Mouse (Mus musculus) thymus, adult 18-20 months (tissue): ENCODE data around the gene Fzr1.

ENCODE experiments used
- DNase-seq, 2 experiments: peaks; one replicate each; pipeline ENCODE4 v3.0.0; 2022; ENCODE audit warnings: mixed read lengths in 2 of 2

The Fzr1 gene

DNA sequence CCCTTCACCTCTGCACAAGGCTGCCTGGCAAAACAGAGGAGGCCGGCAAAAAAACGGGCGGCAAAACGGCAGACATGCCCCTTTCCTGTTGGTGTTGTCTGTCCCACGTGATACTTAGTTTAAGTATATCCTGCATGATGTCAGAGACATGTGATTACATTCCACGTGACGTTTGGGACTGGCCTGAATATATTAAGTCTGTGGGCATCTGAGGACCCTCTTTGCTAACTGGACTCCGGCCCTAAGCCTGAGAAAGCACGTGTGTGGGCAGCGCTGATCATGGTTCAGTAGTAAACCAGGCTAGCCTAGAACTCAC is 22.8 kb upstream of the Fzr1 start:
- DNase-seq = no peak

DNA sequence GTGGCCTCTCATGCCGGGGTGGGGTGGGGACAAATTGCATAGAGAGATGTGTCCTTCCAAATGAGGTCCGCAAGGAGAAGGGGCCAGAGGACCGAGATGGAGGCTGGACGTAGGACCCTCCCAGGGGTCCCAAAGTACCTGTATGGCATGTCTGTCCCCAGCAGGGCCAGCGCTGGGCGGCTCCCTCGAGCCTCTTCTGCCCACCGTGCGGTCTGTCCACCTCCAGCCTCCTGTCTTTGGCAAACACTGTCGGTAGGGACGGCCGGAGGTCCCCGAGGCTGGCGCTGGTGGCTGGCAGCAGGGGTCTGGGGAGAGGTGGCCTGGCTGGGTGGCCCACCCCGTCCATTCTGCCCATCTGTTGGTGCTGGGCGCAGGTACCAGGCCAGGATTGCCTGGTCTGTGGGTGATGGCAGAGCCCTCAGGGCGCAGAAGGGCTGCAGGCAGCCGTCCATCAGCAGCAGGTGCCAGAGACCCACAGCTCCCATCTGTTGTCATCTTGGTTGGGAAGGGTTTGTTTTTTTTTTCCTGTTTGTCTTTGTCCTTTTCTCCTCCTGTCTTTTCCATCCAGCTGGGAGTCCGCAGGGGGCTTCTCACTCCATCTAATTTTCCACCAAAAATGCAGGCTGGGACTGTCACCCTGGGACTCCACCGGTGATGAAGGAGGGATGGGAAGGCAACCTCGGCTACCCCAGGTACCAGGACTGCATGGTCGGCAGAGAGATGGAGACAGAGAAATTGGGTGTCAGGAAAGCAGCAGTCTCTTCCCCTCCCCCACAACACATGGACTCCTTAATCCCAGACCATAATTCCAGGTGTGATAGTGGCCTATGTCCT is 22.3 kb upstream of the Fzr1 start:
- DNase-seq = no peak

DNA sequence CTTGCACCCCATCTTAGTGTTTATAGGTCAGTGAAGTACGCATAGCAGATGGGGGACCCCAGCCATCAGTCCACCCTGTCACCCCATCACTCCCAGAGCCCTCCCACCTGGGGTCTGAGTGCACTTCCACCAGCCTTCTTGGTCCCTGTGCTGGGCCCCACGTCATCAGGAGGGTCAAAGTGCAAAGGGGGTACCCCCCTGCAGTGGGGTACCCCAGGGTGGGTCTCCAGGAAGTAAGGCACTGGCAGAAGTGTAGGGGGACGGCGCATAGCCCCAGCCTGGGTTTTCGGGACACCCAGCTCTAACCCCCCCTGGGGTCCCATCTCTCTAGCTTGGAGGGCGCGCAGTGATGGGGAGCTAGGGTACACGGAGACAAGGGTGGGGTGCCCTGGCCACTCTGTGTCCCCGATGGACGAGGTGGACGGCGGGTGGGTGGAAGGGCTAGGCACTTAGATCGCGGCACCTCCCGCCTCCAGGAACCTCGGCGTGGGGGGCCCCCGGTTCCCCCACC is 21.5 kb upstream of the Fzr1 start:
- no peak for DNase-seq

DNA sequence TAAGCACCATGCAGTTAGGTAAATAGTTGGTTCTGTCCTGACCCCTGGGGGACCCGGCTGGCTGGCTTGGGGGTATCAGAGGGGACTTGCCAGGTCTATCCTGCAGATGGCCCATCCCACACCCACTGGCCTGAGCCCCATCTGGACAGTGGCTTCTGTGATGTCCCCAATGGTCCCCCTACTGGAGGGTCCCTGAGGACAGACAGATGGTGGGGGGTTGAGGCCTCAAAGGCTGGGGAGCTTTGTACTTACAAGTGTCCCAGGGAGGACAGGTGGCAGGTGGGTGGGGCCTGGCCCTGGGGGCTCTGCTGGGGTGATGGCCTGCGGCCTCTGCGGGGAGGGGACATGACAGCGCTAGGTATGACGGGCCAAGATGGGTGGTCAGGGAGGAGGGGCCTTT is 21.0 kb upstream of the Fzr1 start:
- DNase-seq = no peak

DNA sequence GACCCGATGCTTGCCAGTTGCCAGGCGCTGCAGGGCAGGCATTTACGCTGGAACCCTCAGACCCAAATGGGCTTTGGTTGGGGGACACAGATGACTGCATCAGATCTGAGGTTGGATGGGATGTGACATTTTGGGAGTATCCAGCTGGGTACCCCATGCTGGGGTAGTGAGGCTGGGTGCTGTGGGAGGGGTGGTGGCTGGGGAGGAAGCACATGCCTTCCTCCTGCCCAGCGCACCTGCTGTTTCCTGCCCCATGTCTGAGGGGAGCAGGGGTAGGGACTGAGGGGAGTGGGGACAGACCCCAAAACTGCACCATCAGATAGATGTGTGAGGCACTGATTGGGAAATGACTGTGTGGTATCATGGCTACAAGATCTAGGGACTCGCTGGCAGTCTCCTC is 18.4 kb upstream of the Fzr1 start:
- DNase-seq = no peak

DNA sequence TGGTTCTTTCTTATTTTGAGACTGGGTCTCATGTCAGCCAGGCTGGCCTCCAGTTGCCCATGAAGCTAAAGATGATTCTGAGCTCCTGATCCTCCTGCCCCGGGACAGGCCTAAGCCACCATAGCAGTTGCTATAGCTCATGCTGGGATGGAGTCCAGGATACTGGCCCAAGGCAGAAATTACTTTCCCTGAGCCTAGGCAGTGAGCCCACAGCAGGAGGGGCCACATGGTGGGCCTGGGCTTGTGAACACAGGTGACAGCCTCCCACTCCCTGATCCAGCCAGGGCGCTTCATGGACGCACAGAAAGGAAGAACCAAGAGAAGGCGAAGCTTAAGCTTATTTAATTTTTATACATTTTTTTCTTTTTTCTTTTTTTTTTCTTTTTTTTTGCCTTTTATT is 17.5 kb upstream of the Fzr1 start:
- DNase-seq = no peak

DNA sequence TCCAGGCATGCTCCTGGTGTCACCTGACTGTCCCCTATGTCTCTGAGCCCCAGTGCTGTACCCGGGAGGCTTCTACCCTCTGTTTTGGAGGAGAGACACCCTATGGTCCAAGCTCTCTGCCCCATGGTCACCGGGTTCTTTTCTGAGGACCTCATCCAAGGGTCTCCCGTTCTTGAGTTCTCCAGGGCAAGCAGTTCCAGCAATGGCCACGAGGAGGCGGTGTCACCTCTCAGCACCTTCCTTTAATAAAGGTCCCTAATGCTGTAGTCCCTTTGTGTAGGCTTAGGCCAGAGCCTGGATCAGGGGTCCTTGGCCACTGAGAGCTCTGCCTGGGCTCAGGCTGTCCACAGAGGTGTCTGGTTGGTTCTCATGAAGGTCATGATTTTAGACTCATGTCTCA is 16.8 kb upstream of the Fzr1 start:
- no peak for DNase-seq

DNA sequence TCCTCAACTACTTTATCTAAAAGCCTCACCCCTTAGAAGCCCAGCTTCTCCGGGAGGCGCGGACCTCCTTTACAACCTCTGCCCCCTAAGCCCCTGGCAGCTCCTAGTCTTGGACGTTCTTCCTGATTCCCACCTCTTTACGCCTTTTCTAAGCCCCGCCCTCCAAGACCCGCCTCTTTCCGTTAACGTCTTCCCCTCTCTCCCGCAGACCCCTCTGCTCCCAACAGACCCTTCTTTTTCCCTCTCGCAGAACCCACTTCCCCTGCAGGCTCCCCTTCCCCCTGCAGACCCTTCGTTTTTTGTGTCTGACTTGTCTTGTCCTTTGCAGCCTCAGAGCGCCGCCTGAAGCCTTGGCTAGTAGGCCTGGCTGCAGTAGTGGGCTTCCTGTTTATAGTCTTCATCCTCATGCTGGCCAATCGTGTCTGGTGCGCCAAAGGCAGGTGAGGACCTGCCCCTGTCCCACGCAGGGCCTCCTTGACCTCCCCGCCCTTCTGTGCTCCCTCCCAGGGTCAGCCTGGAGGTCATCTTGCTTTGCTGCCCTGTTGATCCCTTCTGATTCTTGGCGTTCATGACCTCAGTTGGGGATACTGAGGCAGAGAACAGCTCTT is 15.2 kb upstream of the Fzr1 start:
- peak; percentile 58 to 68 for DNase-seq

DNA sequence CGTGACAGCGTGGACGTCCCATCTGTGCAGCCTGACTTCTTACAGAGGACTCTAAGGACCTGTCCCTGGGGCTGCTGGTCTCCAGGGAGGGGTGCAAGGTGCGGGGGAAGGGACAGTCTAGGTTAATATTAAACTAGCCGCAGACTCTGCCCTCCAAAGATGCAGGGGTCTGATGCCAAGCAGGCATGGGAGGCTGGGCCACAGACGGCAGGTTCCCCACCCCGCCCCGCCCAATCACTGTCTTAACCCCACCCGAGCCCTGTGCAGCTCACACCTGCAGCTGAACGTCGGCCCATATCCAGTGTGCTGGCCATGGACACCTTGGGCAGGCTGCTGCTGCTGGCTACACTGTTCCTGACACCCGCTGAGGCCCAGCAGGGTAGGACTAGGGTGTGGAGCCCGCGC is 14.5 kb upstream of the Fzr1 start, which contains the start of gene Smim24:
Smim24 (plus strand) TSS at position 271 of the 405 bp plus-strand sequence.
- DNase-seq = no peak

DNA sequence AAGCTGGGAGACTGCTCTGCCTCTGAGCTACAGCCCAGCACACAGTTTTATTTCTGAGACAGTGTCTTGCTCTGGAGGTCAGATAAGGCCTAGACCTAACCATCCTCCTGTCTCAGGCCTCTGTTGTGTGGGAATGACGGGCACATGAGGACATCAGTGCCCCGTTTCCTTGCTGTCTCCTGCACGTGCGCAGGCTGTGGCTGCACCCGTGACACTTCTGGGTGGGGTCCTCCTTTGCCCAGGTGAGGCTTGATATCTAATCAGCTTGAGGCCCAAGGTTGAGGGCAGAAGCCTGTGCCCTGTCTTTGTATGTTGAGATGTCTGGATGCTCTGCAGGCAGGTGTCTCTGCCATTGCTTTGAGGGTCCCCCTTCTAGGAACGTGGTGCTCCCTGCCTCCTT is 14.0 kb upstream of the Fzr1 start:
- no peak for DNase-seq

DNA sequence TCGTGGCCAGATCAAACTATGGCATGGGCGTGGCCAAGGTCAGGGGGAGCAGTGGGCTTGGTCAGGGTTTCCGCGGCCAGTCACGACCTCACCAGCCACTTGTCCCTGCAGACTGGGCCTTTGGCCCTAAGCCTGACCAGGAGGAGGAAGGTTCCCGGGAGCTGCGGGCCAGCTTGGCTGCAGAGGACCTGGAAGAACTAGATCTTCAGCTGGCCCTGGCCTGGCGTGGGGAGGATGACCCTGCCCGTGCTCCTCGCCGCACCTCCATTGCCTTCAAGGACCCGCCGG is 12.3 kb upstream of the Fzr1 start:
- no peak for DNase-seq

DNA sequence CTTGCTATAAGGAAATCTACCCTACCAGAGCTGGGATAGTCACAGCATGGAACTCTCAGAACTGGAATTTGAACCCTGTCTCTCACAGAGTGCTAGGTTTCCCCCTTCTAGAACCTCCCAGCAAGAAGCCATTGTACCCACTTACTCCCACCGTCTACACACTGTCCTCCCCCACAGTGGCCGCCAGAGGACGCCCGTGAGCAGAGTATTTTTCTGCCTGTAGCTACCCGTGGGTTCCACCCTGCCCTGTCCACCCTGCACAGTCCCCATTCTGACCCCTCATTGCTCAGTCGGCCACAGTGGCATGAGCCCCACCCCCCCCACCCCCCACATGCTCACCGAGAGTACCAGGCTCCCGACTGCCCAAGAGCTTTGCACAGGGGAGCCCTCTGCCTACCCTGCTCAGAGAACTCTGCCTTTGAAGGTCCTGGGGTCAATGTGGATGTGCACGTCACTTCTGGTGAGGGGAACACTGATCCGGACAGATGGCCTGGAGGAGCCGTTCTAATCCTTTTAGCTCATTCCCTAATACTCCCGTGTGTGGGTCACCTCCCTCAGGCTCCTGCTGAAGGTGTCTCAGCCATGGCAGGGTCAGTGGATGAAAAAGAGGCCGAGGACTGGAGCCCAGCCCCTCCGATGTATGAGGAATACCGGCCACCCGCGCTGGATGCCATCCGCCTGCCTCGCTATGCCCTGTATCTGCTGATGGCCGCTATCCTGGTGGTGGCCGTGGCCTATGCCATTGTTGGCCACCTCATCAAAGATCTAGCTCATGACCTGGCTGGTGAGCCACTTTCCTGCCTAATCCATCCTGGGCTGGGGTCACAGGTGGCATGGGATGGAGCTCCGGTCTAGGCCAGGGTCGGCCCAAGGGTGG is 11.7 kb upstream of the Fzr1 start:
- peak; percentile 46 to 58 for DNase-seq

DNA sequence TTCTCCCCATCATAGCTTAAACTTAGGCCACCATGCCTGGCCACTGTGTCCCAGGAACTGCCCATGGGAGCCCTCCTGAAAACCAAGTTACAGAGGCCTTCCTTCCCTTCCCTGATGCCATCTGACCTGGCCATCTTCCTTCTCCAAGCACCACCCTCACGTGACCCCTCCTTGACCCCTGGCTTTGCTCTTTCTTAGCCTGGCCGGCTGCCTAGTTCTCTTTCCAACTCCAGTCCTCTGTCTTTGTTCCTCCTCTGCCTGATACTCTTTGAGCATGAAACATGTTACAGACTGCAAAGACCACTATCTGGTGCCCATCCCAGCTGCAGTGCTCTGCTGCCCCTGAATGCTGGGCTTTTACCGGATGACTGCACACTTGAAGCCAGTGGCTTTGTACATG is 11.1 kb upstream of the Fzr1 start:
- DNase-seq = no peak

DNA sequence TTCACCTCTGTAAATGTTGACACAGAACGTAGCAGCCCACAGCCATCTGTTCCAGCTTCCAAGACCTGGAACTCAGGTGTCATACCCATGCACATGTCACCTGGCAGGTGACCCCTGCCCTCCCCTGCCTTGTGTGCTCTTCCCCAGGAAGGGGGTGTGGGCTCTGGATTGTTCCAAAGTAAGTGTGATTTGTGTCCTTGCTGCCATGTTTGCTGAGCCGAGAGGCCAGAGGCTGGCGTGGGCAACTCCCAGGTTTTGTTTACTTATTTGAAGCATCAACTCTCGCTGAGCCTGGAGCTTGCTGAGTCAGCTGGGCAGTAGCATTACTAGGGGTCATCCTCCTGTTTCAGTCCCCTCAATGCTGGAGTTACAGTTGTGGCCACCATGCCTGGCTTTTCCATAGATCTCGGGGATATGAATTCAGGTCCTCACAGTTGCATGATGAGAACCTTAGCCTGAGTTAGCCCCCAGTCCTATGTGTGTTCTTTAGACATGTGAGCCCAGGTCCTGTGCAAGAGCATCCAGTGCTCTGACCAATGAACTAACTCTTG is 10.3 kb upstream of the Fzr1 start, which contains the start of gene Gm48552:
Gm48552 (plus strand) TSS at position 501 of the 551 bp plus-strand sequence.
- DNase-seq = no peak

DNA sequence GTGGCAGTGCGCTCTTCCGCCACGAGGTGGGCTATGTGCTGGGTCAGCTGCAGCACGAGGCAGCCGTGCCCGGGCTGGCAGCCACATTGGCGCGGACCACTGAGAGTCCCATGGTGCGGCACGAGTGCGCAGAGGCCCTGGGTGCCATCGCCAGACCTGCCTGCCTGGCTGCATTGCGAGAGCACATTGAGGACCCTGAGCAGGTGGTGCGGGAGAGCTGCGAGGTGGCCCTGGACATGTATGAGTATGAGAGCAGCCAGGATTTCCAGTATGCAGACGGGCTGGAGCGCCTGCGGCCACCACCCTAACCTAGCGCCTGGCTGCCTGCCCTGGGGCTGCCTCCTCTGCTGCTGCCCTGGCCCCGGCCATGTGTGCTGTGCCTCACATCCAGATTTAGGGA is 9.4 kb upstream of the Fzr1 start:
- DNase-seq = no peak

DNA sequence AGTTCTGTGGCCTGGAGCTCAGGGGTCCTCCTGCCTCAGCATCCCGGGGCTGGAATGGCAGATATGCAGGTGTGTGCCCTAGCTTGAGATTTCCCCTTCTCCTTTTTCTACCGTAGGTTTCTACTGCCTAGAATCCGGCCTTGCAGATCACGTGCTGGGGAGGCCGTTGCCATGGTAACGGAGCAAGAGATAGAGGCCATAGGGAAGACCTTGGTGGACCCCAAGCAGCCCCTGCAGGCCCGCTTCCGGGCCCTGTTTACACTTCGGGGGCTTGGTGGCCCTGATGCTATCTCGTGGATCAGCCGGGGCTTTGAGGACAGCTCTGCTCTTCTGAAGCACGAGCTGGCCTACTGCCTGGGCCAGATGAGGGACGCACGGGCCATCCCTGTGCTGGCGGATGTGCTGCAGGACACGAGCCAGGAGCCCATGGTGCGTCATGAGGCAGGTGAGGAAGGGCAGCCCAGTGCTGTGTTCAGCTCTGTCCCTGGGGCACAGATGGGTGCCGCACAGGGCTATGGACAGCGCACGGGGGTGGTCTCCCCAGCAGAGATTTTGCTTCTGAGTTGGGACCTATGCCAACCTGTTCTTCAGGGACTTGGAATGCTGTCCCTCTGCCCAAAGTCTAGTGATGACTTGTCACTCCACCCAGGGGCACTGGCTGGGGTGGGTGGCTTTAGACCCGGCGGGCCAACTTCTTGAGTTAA is 7.4 kb upstream of the Fzr1 start:
- DNase-seq = no peak

DNA sequence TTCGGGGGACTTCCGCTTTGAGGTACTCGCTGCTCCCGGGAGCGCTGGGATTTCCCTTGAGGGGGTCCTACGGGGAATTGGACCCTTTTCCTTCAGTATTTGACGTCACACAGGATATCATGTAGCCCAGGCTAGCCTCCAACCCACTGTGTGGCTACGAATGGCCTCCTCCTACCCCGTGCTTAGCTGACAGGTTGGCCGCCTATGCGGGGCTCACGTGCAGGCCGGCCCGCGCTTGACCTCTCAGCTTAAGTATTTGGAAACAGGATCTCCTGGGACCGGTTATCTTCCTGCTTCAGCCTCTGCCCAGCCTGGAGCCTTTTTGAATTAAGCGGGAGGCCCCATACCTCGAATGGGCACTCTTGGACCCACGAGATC is 6.3 kb upstream of the Fzr1 start:
- no peak for DNase-seq

DNA sequence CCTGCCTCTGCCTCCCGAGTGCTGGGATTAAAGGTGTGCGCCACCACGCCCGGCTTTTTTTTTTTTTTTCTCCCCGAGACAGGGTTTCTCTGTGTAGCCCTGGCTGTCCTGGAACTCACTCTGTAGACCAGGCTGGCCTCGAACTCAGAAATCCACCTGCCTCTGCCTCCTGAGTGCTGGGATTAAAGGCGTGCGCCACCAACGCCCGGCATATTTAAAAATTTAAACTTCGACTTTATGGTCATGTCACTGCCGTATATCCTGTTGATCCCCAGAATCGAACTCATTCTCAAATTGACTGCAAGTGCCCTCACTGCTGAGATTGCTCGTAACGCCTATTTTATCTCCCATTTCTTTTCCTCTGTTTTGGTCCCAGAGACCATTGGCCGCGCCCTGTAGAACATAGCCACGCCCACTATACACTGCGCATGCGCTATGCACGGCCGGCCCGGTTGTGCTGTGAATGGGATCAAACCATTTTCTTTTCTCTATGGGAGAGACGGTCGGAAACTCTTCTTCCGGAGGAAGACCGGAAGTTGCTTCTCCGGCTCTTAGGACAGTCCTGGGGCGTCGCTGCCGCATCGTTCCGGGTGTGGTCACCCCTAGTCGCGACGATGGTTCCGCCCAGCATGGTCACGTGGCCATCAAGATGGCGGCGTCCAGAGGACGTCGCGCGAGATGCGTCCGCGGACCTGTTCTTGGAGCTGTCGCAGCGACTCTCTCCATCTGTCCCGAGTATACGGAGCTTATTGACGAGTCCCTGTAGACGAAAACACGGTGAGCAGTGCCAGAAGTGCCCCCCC is 5.7 kb upstream of the Fzr1 start, which contains the start of the genes Dohh and Gm48551:
Dohh (plus strand) TSS at position 627 of the 803 bp plus-strand sequence.
Gm48551 (plus strand) TSS at position 665 of the 803 bp plus-strand sequence.
- DNase-seq = peak; percentile 87 to 93

DNA sequence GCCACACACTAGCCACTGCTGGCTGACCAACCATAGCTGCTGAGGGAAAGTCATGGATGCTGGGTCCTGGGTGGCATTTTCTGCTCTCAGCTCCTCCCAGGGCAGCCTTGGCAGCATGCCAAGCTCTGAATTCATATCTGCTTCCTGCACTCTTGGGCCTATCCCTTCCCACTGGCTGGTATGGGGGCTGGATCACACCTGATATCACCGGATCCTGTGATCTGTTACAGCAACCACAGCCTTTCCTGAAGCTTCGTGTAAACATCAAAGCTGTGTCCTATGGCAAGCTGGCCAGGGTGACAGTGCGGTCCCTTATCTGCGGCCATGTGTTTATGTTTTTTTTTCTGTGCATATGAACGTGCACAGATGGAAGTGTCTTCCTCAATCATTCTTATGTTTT is 3.7 kb upstream of the Fzr1 start:
- DNase-seq = no peak

DNA sequence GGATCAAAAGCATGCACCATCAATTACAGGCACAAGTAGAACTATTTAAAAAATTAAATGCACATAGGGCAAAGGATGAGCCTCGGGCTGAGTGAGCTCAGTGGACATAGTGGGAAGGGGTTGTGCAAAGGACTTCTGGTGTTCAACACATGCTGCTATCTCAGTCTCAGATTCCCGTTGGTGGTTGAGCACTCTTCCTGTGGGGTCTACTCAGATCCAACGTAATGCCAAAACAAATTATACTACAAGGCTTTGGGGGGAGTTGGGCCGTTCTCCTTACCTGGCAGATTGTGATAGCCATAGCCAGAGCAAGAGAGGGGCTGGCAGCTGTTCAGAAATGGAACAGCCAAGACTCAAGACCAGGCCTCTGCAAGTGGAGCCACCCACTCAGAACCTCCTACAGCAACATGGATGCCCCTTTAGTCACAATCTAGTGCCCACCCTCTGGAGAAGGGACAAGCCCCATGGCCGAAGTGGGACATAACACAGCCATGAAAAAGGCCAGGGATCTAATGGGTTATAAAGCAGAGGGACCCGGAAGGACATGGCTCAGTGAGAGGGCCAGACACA is 1.6 kb upstream of the Fzr1 start:
- DNase-seq = no peak

DNA sequence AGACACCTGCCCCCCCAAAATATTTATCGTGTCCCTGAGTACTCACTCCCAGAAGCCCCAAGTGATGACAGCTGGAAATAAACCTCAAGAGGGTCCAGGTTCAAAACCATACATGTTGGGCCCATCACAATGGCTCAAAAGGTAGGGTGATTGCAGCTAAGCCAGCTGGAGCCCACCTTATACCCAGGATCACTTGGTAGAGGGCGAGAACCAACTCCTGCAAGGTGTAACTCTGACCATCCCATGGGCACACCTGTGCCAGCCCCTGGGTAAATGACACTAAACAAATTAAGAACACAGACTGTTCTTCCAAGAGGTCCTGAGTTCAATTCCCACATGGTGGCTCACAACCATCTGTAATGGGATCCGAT is 852 bp upstream of the Fzr1 start:
- no peak for DNase-seq
